Comparison of ENCODE assay signal across 20 mouse cellular contexts in the genomic region with DNA sequence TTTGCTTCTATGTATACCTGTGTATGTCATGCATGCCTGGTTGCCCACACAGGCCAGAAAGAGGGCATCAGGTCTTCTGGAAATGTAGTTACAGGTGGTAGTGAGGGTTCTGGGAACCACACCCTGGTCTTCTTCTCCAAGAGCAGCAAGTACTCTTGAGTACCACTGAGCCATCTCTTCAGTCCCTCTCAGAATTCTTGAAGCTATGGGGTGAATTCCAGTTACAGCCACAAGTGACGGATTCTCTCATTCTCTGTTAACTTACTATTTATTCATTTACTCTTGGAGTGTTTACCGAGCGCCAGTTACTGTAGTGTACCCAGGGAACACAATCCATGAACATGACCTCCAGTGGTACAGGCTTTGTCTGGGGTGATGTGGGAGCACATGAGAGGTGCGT.
"Had no signal": no experiment of that assay in that cellular context is flagged by ENCODE, and none has a peak within 500 bp of the region (broad histone marks: within the 10 kb centered on the region; RNA-seq: fewer than 3 reads in every experiment).

No protein-coding gene starts in this region.

- H3K9ac ChIP-seq: liver, embryonic 12.5 days; liver, embryonic 14.5 days; lung, embryonic 14.5 days; neural tube, embryonic 13.5 days; neural tube, embryonic 15.5 days had no signal

- ATAC-seq: liver, embryonic 12.5 days; midbrain, embryonic 16.5 days had no signal

- H3K4me3 ChIP-seq: liver, embryonic 12.5 days; midbrain, embryonic 10.5 days; myocyte; neural tube, embryonic 13.5 days; neural tube, embryonic 15.5 days had no signal

- H3K4me2 ChIP-seq: liver, embryonic 12.5 days; lung, embryonic 14.5 days; neural tube, embryonic 13.5 days; neural tube, embryonic 15.5 days had no signal

- H3K27me3 ChIP-seq: liver, embryonic 12.5 days; neural tube, embryonic 13.5 days; neural tube, embryonic 15.5 days had no signal

- H3K36me3 ChIP-seq: liver, embryonic 12.5 days; midbrain, embryonic 10.5 days; neural tube, embryonic 13.5 days; neural tube, embryonic 15.5 days had no signal

- DNase-seq: lung, adult 18-20 months; lung, embryonic 14.5 days; lung, postnatal 10 days; lung, postnatal 4 days; midbrain, embryonic 14.5 days; retina, postnatal 1 day; right cerebral cortex, adult 18-20 months; right cerebral cortex, postnatal 25 days; right cerebral cortex, postnatal 4 days; spleen, adult 18-20 months; thymus, adult 18-20 months; thymus, postnatal 14 days; thymus, postnatal 36 days had no signal

- H3K4me1 ChIP-seq: liver, embryonic 12.5 days; midbrain, embryonic 10.5 days; neural tube, embryonic 13.5 days; neural tube, embryonic 15.5 days had no signal

- H3K9me3 ChIP-seq: liver, embryonic 12.5 days; midbrain, embryonic 10.5 days; neural tube, embryonic 13.5 days; neural tube, embryonic 15.5 days had no signal

- H3K27ac ChIP-seq: liver, embryonic 12.5 days; liver, embryonic 14.5 days; midbrain, embryonic 10.5 days; neural tube, embryonic 13.5 days; neural tube, embryonic 15.5 days had no signal
